Mouse (Mus musculus) brain, embryonic 14.5 days (tissue): ENCODE results near the gene Dgkg.

Experiments used
- CTCF ChIP-seq: fragments of 200-500 bp; IDR thresholded peaks from 2 replicates; pipeline ENCODE4 v1.5.1; 2012; ENCODE audit warnings: inconsistent platforms, mild to moderate bottlenecking, moderate library complexity, borderline replicate concordance; ENCODE audit not compliant: insufficient read depth, insufficient read length; ENCODE audit errors: extremely low read depth
- POLR2A ChIP-seq: fragments of 200-500 bp; IDR thresholded peaks from 2 replicates; pipeline ENCODE4 v1.6.1; 2012; ENCODE audit warnings: mild to moderate bottlenecking, inconsistent platforms, borderline replicate concordance; ENCODE audit not compliant: poor library complexity, insufficient read depth, insufficient read length, severe bottlenecking; ENCODE audit errors: extremely low read depth

- TF ChIP-seq CTCF (no peak), POLR2A (no peak)
Measured at GRCm38 (mm10) chr16:22499447-22499846, 157.6 kb downstream of the Dgkg start.
